Mouse (Mus musculus): Measurements from ENCODE around the gene Zbtb17. TPM values are rescaled to one million over a fixed set of nuclear protein-coding genes. Genes with fewer than 3 reads are reported as not detected.

The Zbtb17 gene
- 35.4 and 43.3 TPM in 2 replicates for polyA plus RNA-seq (2014; fragmentation: Nextera tagmentation; extraction: Ambion mirVana)

DNA sequence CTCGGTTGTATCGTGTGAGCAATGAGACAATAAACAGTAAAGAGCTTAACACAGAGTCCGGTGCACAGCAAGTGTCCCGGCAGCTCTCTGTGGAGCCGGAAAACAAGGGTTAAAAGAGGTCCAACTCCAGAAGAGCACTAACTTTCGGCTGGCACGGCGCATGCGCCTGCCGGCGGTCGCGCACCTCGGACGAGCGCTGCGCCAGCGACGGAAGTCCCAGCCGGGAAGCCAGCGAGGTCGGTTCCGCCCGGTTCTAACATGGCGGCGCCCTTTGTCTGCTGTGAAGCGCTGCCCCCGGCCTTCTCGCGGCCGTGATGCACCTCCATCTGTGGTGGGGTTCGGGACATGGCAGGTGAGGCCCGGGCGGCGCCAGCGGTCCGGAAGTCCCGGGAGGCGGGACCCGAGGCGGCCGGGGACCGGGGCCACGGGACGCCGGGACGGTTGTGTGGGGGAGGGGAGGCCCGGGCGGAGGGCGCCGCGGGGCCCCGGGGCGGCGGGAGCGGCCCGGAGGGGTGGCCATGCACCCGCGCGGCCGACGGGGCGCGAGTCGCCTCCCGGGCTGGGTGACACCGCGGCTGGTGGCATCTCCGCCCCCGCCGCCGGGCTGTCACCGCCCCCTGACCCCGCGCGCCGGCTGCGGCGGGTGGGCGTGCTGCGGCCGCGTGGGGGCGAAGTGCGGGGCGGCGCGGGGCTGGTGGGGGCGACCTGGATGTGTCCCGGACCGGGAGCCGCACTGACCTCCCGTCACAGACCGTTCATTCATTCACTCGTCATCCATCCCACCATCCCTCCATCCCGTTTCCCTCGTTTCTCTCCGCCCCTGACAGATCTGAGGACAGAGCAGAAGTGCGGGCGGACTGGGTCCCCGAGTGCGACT lies at the start of gene Zbtb17:
Zbtb17 (plus strand) TSS at position 204 of the 877 bp plus-strand sequence.
- peak within 1 kb of the TSS; percentile 81 for H3K4me2 ChIP-seq (ENCODE audit: low read depth, low read length)
- peak within 1 kb of the TSS; percentile 98 for H3K9ac ChIP-seq (replicated peaks; ENCODE audit: low read length)
- H3K27ac ChIP-seq (replicated peaks; ENCODE audit: low read depth, low read length): peak within 1 kb of the TSS; percentile 82
- under 1% methylated on average over 66 of the region's 102 CpGs for WGBS
- H3K4me3 ChIP-seq (ENCODE audit: low read depth, low read length): peak within 1 kb of the TSS; percentile 100
- peaks cover 2% of the 10 kb centered on the region; the same call in 1 of the 2 replicates for H3K4me1 ChIP-seq (ENCODE audit: control insufficient read depth, insufficient read depth, low read length)
- peak; percentile 95 for DNase-seq (ENCODE audit: low spot score)
- H3K36me3 ChIP-seq (replicated peaks; ENCODE audit: control insufficient read depth, insufficient read depth, low read depth, low read length): peaks cover 3% of the 10 kb centered on the region
- no peaks in the 10 kb centered on the region for H3K9me3 ChIP-seq (replicated peaks; ENCODE audit: control insufficient read depth, low read length)
- H3K27me3 ChIP-seq (ENCODE audit: control insufficient read depth, insufficient read depth, low read length): no peaks in the 10 kb centered on the region
- ATAC-seq (replicated peaks; ENCODE audit: insufficient number of reproducible peaks, low FRiP score, low TSS enrichment, low read depth): peak; percentile 80

DNA sequence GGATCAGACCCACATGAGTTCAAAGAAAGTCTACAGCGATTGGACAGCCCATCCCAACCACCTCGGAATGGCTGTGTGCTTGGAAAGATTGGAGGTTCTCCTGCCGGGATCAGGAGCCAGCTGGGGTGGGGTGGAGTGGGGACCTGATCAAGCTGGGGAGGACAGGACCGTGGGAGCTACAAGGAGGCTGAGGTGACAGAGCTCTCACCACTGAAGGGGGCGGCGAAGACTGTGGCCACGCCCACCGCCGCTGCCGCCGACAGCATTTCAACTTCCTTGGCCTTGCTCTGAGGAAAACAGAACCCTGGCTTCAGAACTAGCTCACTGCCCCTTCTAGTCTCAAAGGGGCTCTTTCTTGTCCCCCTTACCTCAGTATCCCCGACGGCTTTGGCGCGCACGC lies 49.7 kb upstream of the Zbtb17 start:
- no peaks in the 10 kb centered on the region for H3K4me1 ChIP-seq (ENCODE audit: control insufficient read depth, insufficient read depth, low read length)
- H3K27ac ChIP-seq (replicated peaks; ENCODE audit: low read depth, low read length): no peak overlapping the region
- ATAC-seq (replicated peaks; ENCODE audit: insufficient number of reproducible peaks, low FRiP score, low TSS enrichment, low read depth) (no peak), DNase-seq (ENCODE audit: low spot score) (no peak)
- H3K36me3 ChIP-seq (replicated peaks; ENCODE audit: control insufficient read depth, insufficient read depth, low read depth, low read length): no peaks in the 10 kb centered on the region
- no peaks in the 10 kb centered on the region for H3K9me3 ChIP-seq (replicated peaks; ENCODE audit: control insufficient read depth, low read length)
- 17% methylated on average over 16 of the region's 16 CpGs for WGBS
- H3K27me3 ChIP-seq (ENCODE audit: control insufficient read depth, insufficient read depth, low read length): no peaks in the 10 kb centered on the region
- no peak overlapping the region; the same call in 1 of the 2 replicates for H3K4me2 ChIP-seq (ENCODE audit: low read depth, low read length)
- peak overlapping the region; percentile 36; the same call in 1 of the 2 replicates for H3K9ac ChIP-seq (replicated peaks; ENCODE audit: low read length)
- no peak overlapping the region for H3K4me3 ChIP-seq (ENCODE audit: low read depth, low read length)

DNA sequence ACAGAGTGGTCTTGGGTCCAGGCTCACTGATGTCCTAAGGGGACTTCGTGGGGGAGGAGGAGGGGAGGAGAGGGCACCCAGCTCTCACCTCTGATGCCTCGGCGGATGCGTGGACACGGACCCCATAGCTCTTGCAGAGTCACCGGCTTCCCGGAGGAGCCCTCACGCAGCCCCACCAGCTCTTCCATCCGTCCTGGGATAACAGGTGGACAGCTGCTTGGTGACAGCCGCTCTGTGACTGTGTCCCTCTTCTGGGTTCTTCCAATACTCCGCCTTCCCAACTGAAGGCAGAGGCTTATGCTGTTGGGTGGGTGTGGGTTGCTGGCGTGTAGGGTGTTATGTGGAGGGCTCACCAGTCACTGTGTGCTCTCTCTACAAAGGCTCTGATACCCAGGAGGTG lies 46.6 kb upstream of the Zbtb17 start:
- H3K9ac ChIP-seq (replicated peaks; ENCODE audit: low read length): no peak overlapping the region
- DNase-seq (ENCODE audit: low spot score) (no peak), ATAC-seq (replicated peaks; ENCODE audit: insufficient number of reproducible peaks, low FRiP score, low TSS enrichment, low read depth) (no peak)
- H3K4me2 ChIP-seq (ENCODE audit: low read depth, low read length): no peak overlapping the region
- no peak overlapping the region for H3K4me3 ChIP-seq (ENCODE audit: low read depth, low read length)
- H3K27me3 ChIP-seq (ENCODE audit: control insufficient read depth, insufficient read depth, low read length): no peaks in the 10 kb centered on the region
- WGBS: 69% methylated on average over 12 of the region's 12 CpGs
- H3K9me3 ChIP-seq (replicated peaks; ENCODE audit: control insufficient read depth, low read length): no peaks in the 10 kb centered on the region
- H3K4me1 ChIP-seq (ENCODE audit: control insufficient read depth, insufficient read depth, low read length): no peaks in the 10 kb centered on the region
- H3K36me3 ChIP-seq (replicated peaks; ENCODE audit: control insufficient read depth, insufficient read depth, low read depth, low read length): no peaks in the 10 kb centered on the region
- no peak overlapping the region for H3K27ac ChIP-seq (replicated peaks; ENCODE audit: low read depth, low read length)

DNA sequence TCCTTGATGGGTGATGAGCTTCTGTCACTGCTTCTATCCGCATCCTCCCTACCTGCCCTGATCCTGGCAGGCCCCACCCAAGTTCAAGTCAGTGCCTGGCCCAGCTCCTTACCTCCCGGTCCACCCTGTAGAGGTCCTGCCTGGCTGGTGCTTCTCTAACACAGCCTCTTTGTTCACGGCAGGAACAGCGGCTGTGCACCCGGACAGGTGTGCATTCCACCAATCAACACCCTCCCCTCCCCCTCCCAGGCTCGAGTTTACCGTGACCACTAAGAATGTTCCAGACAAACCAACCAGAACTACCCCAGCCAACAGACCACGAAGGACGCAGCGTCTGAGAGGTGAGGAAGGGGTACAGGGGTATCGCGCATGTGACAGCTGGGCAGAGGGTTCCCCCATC lies 45.9 kb upstream of the Zbtb17 start, which contains the start of gene Clcnka:
Clcnka (minus strand) TSS at position 180 of the 400 bp plus-strand sequence.
- no peak within 1 kb of the TSS for H3K27ac ChIP-seq (replicated peaks; ENCODE audit: low read depth, low read length)
- 60% methylated on average over 12 of the region's 12 CpGs for WGBS

DNA sequence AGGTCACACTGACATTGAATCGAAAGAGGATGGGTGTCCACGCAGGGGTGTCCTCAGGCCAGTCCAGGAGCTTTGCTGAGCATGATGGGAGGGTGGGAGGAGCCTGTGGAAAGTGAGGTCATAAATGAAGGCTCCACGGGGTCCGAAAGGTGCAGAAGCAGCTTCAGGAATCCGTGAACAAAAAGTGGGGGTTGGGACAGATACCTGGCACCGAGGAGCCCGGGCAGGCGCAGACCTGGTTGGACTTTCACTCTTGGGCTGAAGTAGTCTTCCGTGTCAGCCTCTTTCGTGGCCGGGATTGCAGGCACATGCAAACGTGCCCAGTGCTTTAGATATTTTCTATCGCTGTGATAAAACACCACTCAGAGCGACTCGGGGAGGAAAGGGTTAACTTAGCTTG lies 44.3 kb upstream of the Zbtb17 start:
- H3K4me3 ChIP-seq (ENCODE audit: low read depth, low read length): no peak overlapping the region
- WGBS: 82% methylated on average over 15 of the region's 15 CpGs
- H3K27me3 ChIP-seq (ENCODE audit: control insufficient read depth, insufficient read depth, low read length): no peaks in the 10 kb centered on the region
- H3K36me3 ChIP-seq (replicated peaks; ENCODE audit: control insufficient read depth, insufficient read depth, low read depth, low read length): no peaks in the 10 kb centered on the region
- H3K9me3 ChIP-seq (replicated peaks; ENCODE audit: control insufficient read depth, low read length): no peaks in the 10 kb centered on the region
- no peak overlapping the region for H3K27ac ChIP-seq (replicated peaks; ENCODE audit: low read depth, low read length)
- no peak overlapping the region for H3K4me2 ChIP-seq (ENCODE audit: low read depth, low read length)
- no peak overlapping the region for H3K9ac ChIP-seq (replicated peaks; ENCODE audit: low read length)
- ATAC-seq (replicated peaks; ENCODE audit: insufficient number of reproducible peaks, low FRiP score, low TSS enrichment, low read depth) (no peak), DNase-seq (ENCODE audit: low spot score) (no peak)
- no peaks in the 10 kb centered on the region; the same call in 1 of the 2 replicates for H3K4me1 ChIP-seq (ENCODE audit: control insufficient read depth, insufficient read depth, low read length)

More for the DNA sequence above, 45.9 kb upstream of the Zbtb17 start, which contains the start of gene Clcnka:
- Histone ChIP-seq H3K36me3 (replicated peaks; ENCODE audit: control insufficient read depth, insufficient read depth, low read depth, low read length) (no peaks in the 10 kb centered on the region), H3K27me3 (ENCODE audit: control insufficient read depth, insufficient read depth, low read length) (no peaks in the 10 kb centered on the region), H3K9ac (replicated peaks; ENCODE audit: low read length) (no peak within 1 kb of the TSS), H3K4me1 (ENCODE audit: control insufficient read depth, insufficient read depth, low read length) (no peaks in the 10 kb centered on the region), H3K4me3 (ENCODE audit: low read depth, low read length) (no peak within 1 kb of the TSS), H3K9me3 (replicated peaks; ENCODE audit: control insufficient read depth, low read length) (no peaks in the 10 kb centered on the region), H3K4me2 (ENCODE audit: low read depth, low read length) (no peak within 1 kb of the TSS)
- ATAC-seq (replicated peaks; ENCODE audit: insufficient number of reproducible peaks, low FRiP score, low TSS enrichment, low read depth) (no peak), DNase-seq (ENCODE audit: low spot score) (no peak)

DNA sequence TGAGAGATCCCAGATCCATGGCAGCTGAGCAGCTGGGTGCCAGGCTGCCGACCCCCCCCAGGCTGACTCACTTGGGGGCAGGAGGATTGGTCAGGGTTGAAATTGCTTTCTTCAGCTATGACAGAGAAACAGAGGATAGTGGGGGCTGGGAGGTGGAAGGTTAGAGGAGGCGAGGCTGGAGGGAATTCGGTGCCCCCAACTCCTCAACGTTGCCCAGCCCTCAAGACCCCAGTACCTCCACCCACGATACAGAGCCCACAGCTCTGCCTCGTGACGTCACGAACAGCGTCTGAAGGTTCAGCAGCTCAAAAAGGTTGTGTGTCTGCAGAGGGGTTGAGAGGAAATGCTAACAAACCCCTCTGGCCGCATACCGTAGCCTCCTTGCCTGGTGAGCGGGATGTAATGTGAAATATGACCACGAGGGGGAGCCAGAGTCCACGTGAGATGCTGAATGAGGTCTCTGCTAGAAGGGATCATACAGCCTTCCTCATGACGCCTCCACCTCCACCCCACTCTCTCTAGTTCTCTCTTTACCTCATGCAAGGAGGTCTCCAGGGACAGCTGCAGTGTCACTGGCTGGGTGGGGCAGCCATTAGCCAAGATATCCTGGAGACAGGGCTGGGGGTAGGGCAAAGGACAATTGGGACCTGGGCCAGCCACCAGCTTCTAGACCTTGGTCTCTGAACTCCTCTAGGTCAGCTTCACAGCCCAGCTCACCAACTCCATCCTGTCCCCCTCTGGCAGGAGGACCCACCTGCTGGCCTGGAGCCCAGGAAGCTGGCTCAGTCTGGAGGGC lies 39.7 kb upstream of the Zbtb17 start:
- Histone ChIP-seq H3K36me3 (replicated peaks; ENCODE audit: control insufficient read depth, insufficient read depth, low read depth, low read length) (no peaks in the 10 kb centered on the region), H3K4me3 (ENCODE audit: low read depth, low read length) (no peak overlapping the region), H3K4me1 (ENCODE audit: control insufficient read depth, insufficient read depth, low read length) (no peaks in the 10 kb centered on the region; the same call in 1 of the 2 replicates), H3K9ac (replicated peaks; ENCODE audit: low read length) (no peak overlapping the region; the same call in 1 of the 2 replicates), H3K9me3 (replicated peaks; ENCODE audit: control insufficient read depth, low read length) (no peaks in the 10 kb centered on the region), H3K27ac (replicated peaks; ENCODE audit: low read depth, low read length) (no peak overlapping the region), H3K27me3 (ENCODE audit: control insufficient read depth, insufficient read depth, low read length) (no peaks in the 10 kb centered on the region), H3K4me2 (ENCODE audit: low read depth, low read length) (peak overlapping the region; percentile 21; the same call in 1 of the 2 replicates)
- ATAC-seq (replicated peaks; ENCODE audit: insufficient number of reproducible peaks, low FRiP score, low TSS enrichment, low read depth) (peak; percentile 60; the same call in 1 of the 2 replicates), DNase-seq (ENCODE audit: low spot score) (peak; percentile 90)
- WGBS: 14% methylated on average over 15 of the region's 15 CpGs

DNA sequence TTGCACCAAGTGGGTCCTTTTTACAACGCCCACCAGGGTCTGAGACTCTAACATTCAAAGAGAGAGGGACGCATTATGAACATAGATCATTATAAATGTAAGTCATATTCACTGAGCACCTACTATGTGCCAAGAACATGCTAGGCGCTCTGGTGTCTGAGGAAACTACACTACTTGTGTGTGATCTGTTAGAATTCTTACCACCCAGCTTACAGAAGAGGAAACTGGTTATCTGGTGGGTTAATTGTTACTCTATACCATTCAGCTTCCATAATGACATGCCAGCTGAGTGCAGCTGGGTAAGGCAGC lies 39.2 kb upstream of the Zbtb17 start:
- Histone ChIP-seq H3K9ac (replicated peaks; ENCODE audit: low read length) (no peak overlapping the region), H3K27ac (replicated peaks; ENCODE audit: low read depth, low read length) (no peak overlapping the region), H3K9me3 (replicated peaks; ENCODE audit: control insufficient read depth, low read length) (no peaks in the 10 kb centered on the region), H3K36me3 (replicated peaks; ENCODE audit: control insufficient read depth, insufficient read depth, low read depth, low read length) (no peaks in the 10 kb centered on the region), H3K4me2 (ENCODE audit: low read depth, low read length) (no peak overlapping the region), H3K27me3 (ENCODE audit: control insufficient read depth, insufficient read depth, low read length) (no peaks in the 10 kb centered on the region), H3K4me3 (ENCODE audit: low read depth, low read length) (no peak overlapping the region), H3K4me1 (ENCODE audit: control insufficient read depth, insufficient read depth, low read length) (no peaks in the 10 kb centered on the region; the same call in 1 of the 2 replicates)
- WGBS: 84% methylated on average over 3 of the region's 3 CpGs
- ATAC-seq (replicated peaks; ENCODE audit: insufficient number of reproducible peaks, low FRiP score, low TSS enrichment, low read depth) (no peak), DNase-seq (ENCODE audit: low spot score) (no peak)

Data from embryonic facial prominence, embryonic 11.5 days (tissue).